Mouse (Mus musculus): ENCODE measurements around the gene Zp3r. TPM values are rescaled to one million over a fixed set of nuclear protein-coding genes. Genes with fewer than 3 reads are reported as not detected.
"Not testable (repeated sequence)": the region's sequence is repeated elsewhere in the genome, so short reads cannot be mapped to it uniquely, and the experiment has no call there.

The Zp3r gene
- total RNA-seq (2021) = not detected
- long read RNA-seq, experiment 1 = 0 reads
- long read RNA-seq, experiment 2 = 0 reads

DNA sequence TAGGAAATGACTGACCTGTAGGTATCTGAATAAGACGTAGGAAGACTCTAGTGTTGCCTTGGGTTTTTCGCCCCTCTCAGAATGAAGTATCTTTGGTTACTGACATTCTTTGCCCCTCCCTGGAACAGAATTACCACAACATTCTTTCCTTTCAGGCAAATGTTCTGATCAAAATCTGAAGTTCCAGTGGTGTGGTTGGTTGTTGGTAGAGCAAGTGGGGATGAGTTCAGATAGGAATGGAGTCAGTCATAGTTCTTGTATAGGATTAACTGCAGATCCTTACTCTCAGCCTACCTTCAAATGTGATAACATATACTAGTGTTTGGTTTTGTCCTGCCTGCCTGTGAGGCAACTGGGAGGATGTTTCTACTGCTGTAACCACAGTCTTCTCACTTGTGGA, at the start of gene Zp3r:
Gene Zp3r, minus strand, starts transcription at position 101 of the 400 bp plus-strand sequence.
- intact Hi-C loops (cut with DNase I) = no loop called here
- DNase-seq = no peak

DNA sequence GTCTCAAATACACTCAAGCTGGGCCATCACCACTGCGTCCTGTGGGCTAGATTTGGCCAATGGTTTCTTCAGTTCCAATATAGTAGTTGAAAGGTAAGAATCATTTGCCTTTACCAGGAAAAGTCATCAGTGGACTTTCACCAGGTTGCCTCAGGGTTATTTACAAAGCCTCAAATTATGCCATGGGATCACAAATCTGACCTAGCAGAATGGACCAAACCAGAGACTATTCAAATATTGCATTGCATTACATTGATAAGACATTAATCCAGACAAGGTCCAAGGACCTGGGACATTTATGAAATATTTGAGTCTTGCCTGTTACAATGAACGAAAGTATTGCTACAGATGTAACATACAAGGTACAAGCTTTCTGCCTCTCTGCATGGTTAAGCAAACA, 49.1 kb upstream of the Zp3r start:
- intact Hi-C loops (cut with DNase I) = no loop called here
- DNase-seq = no peak

DNA sequence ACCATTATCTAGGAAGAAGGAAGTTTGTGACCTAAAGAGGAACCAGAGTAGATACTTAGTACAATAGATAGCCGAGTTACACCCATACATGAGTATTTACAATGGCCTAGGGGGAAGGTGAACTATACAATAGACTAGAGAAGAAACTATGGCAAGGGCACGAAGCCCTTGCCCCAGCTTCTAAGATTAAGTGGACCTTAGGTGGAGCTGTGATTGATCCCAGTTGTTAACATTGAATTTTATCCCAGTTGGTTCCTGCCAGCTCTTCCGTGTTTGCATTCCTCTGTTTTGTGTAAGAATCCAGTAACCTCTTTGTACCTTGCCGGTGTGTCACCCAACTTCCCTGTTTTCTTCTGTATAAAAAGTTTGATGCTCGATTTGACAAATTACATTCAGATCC, 34.2 kb upstream of the Zp3r start:
- DNase-seq; intact Hi-C loops (cut with DNase I): not testable (repeated sequence)

DNA sequence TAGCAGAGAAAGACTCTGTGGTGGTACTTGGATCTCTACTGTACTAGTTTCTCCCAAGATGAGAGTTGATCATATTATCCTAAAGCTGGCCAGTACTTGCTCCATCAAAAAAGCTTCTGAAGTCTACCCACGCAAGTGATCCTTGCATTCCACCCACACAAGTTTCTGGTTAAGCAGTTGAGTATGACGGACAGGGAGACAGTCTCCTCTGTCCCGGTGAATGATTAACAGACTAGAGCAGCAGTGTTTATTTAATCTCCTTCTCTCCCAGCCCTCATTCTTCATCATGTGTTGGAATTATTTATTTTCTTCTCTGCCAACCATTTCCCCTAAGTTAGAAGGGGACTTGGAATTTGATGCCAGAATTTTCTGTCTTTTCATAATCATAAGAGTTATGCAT, 32.0 kb upstream of the Zp3r start, which contains the start of gene C4bp:
Gene C4bp, minus strand, starts transcription at position 179 of the 400 bp plus-strand sequence.
- intact Hi-C loops (cut with DNase I) = no loop called here
- no peak for DNase-seq

DNA sequence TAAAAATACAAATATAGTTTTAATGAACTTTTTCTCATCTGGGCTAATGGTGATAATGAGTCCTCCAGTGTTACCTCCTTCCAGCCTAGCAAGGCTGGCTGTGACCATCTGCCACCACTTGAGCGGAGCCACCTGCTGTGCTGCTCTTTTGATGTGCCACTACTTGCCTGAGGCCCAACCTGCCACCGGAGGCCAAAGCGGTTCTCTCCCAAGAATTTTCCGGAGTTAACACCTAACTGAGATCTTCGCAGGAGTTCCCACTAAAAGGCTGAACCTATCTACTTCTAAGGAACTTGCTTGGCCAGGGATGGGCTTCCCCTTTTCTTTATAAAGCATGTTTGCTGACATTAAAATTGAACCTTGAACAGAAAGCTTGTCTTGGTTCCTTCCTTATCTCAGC, 30.2 kb upstream of the Zp3r start:
- DNase-seq; intact Hi-C loops (cut with DNase I): not testable (repeated sequence)

DNA sequence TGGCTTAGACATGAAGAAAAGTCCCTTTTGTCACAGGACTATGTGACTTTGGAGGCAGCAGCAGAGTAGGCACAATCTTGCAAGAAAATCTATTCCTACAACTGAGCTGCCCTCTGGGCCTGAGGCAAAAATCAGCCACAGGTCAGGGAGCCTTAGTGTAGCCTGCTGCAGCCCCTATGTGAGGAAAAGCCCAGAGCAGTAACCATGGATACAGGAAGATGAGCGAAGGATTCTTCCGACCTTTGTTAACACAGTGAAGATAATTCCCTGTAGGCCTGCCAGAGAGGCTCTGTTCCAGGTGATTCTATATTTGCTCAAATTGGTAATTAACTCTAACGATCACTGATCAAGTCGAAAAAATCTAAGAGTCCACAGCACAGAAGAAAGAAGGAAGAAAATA, 14.7 kb upstream of the Zp3r start:
- intact Hi-C loops (cut with DNase I) = no loop called here
- no peak for DNase-seq

DNA sequence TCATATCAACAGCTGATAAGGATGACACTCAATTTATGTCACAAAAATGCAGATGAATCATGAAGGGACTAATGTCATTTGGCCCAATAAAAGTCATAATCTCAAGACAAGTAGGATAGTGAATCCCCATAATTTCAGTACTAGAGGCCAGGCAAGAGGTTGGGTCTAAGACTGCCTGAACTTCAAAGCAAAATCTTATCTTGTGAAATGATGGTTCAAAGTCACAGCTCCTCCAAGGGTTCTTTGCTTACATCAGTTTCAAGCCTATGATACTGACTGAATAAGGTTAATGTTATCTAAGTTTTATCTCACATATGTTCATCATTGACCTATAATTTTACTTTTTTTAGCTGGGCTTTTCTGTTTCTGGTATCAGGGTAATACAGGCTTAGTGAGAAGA, 11.5 kb upstream of the Zp3r start:
- no peak for DNase-seq
- intact Hi-C loops (cut with DNase I) = no loop called here

DNA sequence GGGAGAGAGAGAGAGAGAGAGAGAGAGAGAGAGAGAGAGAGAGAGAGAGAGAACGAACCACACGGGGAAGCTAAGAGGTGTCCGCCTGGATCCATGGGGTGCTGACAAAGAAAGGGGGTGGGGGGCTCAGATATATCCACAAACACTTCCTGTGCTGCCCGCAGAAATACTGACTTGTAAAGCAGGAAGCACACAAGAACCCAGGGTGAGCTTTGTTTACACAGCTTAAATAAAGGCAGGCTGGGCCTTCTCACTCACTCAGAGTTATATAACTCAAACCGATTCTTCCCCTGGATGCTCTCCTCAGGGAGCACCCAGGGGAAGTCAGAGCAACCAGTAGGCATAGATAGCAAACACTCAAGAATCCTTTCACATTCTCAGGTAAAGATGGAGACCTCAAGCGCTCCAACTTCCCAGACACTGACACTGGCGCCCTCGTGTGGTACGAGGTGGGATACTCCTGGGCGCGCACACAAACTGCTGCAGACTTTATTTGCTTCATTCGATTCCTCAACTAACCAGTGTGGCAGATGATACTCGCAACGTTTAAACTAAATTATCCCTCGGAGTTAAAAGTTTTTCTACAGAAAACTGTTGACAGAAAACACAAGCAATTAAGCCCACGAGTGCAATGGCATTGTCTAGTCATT, 4.5 kb upstream of the Zp3r start:
- intact Hi-C loops (cut with DNase I) = loop anchor here (2.0 to 5.0 kb wide), 2 partner anchors 57 to 85 kb away; no protein-coding TSS in a partner anchor

DNA sequence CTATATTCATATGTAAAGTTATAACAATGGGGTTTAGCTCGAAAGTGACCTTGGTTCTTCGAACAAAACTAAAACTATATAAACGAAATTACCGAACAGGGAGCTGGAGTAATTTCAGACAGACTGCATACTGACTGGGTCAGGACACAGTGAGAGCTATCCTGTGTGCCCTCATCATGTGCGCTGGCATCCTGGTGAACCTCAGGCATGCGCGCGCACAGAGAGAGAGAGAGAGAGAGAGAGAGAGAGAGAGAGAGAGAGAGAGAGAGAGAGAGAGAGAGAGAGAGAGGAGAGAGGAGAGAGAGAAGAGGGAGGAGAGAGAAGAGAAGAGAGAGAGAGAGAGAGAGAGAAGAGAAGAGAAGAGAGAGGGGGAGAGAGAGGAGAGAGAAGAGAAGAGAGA, 3.9 kb upstream of the Zp3r start:
- intact Hi-C loops (cut with DNase I) = loop anchor here (5.0 kb wide), 1 partner anchor 56 kb away; no protein-coding TSS in a partner anchor
- DNase-seq = no peak

More for the DNA sequence above, 4.5 kb upstream of the Zp3r start:
- DNase-seq = peak; percentile 76 to 84

DNA sequence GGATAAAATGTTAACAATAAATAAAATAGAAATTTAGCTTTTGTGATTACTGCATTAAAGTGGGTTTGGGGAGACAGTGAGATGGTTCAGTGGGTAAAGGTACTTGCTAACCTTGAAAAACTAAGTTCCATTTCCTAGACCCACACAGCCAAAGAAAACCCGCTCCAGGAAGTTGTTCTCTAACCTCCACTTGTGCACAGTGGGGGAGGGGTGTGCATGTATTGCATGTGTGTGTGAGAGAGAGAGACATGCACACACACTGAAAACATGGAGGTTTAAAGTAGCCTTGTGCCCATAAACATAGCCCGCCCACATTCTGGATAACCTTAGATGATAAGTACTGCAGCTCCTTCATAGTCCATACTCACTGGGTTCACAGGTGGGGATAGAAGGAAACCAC, 33.1 kb downstream of the Zp3r start:
- DNase-seq = no peak
- intact Hi-C loops (cut with DNase I) = no loop called here

DNA sequence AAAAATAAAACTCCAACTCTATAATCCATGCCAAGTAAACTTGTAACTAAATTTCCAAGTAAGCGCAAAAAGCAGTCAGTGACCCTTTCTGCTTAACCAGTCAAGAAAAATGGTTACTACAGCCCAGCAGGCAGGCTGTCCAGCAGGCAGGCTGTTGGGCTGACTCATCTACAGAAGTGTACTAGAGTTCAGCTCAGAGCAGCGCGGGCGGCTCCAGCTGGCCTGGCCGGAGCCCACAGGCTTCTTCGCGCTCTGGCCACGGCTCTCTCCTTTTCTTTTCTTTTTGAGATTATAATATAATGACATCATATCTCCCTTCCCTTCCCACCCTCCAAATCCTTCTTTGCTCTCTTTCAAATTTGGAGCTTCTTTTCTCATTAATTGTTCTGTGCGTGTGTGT, 40.8 kb downstream of the Zp3r start:
- peak; percentile 42 to 44 for DNase-seq
- intact Hi-C loops (cut with DNase I) = no loop called here

DNA sequence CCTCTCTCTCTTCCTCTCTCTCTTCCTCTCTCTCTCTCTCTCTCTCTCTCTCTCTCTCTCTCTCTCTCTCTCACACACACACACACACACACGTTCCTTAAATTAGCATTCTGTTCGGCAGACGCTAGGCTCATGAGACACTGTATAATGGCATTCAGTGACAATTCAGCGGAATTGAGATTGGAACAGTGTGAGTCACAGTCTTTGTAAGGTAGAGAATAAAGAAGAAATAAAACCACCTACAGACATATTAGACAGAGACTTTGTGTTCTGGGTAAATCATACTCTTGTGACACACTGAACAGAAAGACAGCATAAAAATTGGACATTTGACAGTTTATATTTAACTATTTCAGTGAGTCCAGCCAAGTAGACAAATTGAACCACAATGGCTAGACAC, 53.0 kb downstream of the Zp3r start:
- DNase-seq = no peak
- intact Hi-C loops (cut with DNase I) = loop anchor here (5.0 to 10.0 kb wide), 2 partner anchors 56 to 208 kb away; no protein-coding TSS in a partner anchor

DNA sequence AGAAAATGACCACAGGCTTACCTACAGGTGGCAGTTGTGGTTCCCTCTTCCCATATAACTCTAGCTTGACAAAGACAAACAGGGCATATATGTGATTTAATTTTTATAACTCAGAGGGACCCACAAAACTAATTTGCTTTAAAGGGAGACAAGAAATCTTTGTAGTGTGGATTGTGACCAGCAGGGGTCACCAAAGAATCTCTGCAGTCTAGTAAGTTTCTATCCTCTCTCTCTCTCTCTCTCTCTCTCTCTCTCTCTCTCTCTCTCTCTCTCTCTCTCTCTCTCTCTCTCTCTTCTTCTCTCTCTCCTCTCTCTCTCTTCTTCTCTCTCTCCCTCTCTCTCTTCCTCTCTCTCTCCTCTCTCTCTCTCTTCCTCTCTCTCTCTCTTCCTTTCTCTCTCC, 53.5 kb downstream of the Zp3r start:
- peak; percentile 36 to 61 for DNase-seq
- intact Hi-C loops (cut with DNase I) = loop anchor here (5.0 to 10.0 kb wide), 2 partner anchors 56 to 209 kb away; no protein-coding TSS in a partner anchor

DNA sequence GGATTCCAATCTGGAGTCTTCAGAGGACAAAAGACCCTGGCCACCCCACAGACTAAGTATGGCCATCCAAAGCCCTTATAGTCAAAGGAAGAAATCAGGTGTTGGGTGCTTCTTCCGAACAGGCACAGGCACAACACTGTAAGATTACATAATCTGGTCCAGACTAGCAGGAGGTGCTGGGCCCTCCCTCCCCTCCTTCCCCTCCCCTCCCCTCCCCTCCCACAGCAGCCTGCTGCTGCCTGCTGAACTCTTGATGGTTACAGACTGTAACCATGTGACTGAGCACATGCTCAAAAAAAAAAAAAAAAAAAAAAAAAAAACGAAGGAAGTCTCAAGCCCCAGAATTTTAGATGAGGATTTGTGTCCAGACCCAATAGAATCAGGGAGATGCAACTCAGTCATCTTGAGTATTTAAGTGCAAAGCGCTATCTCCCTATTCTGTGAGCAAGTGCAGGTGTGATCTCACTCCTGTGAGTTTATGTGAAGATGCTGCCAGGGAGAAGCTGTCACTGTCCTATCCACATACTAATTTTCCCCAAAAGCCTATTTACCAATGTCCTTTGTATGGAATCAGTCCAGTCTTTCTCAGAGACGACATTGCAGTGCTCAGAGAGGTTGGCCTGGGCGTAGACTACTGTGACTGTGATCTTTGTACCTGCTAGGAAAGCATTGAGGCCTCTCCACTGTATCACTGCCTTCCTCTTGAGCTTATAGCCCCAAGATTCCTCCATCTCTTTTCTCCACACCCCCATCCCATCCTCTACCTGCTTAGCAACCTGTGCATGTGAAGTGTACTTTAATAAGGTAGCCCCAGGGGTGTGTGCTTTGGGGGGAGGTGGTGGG, 77.8 kb downstream of the Zp3r start:
- intact Hi-C loops (cut with DNase I) = no loop called here
- no peak for DNase-seq

DNA sequence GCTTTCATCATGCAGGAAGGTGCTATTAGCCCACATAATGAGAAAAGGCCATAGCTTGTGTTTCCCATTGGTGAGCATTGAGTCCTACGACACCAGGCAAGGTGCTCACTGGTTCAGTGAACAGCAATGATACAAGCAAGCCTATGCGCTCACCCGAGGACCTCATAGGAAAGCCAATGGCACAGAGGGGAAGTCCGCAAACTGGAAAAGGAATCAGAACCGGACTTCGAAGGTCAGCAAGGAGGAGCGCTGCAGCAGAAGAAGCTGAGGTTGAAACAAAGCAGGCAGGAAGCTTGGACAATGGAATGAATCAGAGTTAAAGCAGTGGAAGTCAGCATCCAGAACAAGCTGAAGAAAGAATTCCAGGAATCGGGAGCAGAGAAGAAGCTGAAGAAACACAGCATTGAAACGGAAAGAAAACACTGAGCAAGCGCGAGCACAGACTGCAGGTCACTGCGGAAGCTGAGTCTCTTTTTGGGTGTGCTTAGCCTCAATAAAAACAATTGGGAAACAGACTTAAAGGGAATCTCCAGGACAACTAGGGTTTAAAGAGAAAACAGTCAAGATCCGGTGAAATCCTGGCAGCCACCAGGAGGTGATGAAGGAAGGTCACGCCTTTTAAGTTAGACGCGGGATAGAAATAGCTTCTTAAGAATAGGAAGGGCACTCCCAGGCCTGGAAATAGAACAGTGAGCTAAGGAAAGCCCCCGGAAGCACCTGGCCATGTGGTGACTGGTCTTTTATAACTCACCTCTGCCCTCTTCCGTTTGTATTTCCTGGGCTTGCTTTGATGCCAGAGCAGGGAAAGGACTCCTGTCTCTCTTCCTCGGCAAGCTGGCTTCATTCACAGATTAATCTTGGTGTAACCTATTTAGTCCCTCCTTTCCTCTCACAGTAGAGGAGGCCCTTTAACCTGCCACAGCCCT, 78.9 kb downstream of the Zp3r start:
- DNase-seq = peak; percentile 26 to 33
- intact Hi-C loops (cut with DNase I) = no loop called here

DNA sequence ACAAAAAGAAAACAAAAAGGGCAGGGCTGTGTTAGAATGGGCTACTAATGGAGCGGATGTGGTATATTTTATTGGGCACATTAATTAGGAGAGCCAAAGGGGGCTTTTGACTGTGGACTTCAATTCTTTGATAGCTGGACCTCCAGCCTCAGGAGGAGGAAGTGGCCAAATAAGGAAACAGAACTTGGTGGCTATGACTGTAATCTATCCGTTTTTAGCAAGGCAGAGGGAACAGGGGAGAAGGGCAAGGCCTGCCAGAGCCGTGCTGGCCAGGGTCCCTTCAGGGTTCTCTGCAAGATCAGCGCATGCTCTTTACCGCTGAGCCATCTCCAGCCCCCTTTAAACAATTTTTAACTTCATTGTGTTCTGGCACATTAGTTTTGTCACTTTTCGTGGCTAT, 79.7 kb downstream of the Zp3r start:
- intact Hi-C loops (cut with DNase I) = loop anchor here (2.0 to 10.0 kb wide), 4 partner anchors 85 to 505 kb away; no protein-coding TSS in a partner anchor
- no peak for DNase-seq

DNA sequence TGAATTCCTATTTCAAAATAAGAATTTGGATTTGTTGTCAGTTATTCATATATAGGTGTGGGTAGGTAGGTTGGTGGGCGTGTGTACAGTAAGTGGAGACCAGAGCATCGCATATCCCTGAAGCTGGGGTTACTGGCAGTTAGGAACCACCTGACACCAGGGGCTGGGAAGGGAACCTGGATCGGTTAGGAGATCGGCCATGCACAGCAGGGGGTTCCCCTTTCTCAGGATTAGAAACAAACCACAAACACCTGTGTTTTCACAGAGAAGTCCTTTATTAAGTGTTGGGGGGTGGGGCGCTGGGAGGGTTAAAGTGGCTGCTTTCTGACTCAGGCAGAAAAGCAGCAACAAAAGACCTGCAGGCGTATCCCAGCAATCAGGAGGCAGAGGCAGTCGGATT, 80.3 kb downstream of the Zp3r start:
- intact Hi-C loops (cut with DNase I) = loop anchor here (2.0 to 10.0 kb wide), 4 partner anchors 86 to 506 kb away; no protein-coding TSS in a partner anchor
- DNase-seq = no peak

DNA sequence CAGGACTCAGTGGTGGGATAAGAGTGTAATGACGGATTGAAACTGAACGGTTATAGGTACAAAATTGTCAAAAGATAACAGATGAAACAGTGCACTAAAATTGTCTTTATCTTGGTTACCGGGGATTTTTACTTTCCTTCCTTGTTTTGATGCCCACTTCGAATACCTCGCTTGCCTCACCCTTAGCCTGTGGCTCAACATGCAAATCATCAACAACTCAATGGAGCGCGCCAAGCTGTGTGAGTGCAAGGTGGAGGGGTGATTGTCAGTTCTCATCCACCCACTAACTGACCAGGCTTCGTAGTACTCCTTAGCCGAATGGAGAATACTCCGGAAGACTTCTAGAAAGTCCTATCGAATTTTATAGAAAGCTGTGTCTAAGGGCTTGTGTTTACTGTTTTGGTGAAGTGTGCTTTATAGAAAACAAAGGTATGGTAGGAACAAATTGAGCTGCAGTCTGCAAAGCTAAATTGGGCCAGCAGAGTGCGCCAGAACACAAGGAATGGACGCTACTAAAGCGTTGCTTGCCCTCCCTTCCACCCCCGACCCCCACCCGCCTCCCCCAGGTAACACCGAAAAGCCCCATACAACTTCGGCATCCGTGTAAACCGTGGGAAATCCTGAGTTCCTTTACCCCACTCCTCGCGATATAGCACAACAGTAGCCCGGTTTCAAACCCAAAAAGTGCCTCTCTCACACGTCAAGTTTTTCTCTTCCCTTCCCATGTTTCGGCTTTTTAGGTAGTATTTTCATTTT, 81.6 kb downstream of the Zp3r start:
- intact Hi-C loops (cut with DNase I) = loop anchor here (2.0 to 10.0 kb wide), 4 partner anchors 87 to 507 kb away; no protein-coding TSS in a partner anchor
- DNase-seq = peak; percentile 62 to 76
